Mouse (Mus musculus): ENCODE data around the gene Pecr. TPM values are rescaled to one million over a fixed set of nuclear protein-coding genes. Genes with fewer than 3 reads are reported as not detected.

Pecr gene
- total and polyA plus RNA-seq, 3 experiments = 10.7 to 15.5 TPM; not detected in 1

DNA sequence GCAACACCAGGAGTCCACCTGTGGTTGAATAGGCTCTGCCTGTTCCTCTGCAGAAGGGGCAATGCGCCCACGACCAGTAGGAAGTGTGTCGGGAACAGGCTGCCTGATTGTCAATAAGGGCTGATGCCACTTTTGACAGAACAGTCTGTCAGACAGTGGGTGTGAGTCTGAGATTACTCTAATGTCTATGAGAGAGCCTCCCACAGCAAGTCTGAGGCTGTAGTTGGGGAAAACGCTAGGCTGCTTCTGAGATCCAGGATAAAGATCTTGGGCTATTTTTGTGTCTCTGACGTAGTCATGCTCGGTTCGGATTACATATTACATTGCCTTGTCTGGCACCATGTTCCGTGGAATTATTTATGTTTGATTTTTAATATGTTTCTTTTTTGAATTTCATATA is 11.6 kb upstream of the Pecr start:
- no peaks in the 10 kb centered on the region for H3K36me3 ChIP-seq (ENCODE audit: control insufficient read depth in 1 of 2, insufficient read depth in 2 of 2, low read length in 2 of 2)
- H3K9ac ChIP-seq (ENCODE audit: control insufficient read depth, low read depth, low read length, poor library complexity, severe bottlenecking) = no peak overlapping the region
- peaks cover 2 to 3% of the 10 kb centered on the region in 2 experiments; a peak in 2 of 4 replicates for H3K27me3 ChIP-seq (ENCODE audit: control insufficient read depth in 1 of 2, insufficient read depth in 2 of 2, low read length in 2 of 2)
- TF ChIP-seq RCOR1 (IDR thresholded peaks at IDR 0.05; ENCODE audit: low read depth, low read length) (no peak), CHD2 (IDR thresholded peaks at IDR 0.05; ENCODE audit: low read length) (no peak), POLR2AphosphoS2 (IDR thresholded peaks at IDR 0.05; ENCODE audit: low read length) (no peak), CTCF (IDR thresholded peaks at IDR 0.05 in 2 of 3, conservative IDR thresholded peaks at IDR 0.05 in 1 of 3; ENCODE audit: control insufficient read depth in 1 of 3, insufficient read depth in 1 of 3, low read depth in 2 of 3, low read length in 3 of 3, poor library complexity in 1 of 3, severe bottlenecking in 1 of 3) (no peak), GABPA (IDR thresholded peaks at IDR 0.05; ENCODE audit: low read depth, low read length) (no peak), MYB (IDR thresholded peaks at IDR 0.05; ENCODE audit: low read depth, low read length) (no peak), E2F4 (IDR thresholded peaks at IDR 0.05; ENCODE audit: borderline replicate concordance, low read depth, low read length) (no peak), RAD21 (IDR thresholded peaks at IDR 0.05; ENCODE audit: low read depth, low read length) (no peak), POLR2AphosphoS5 (IDR thresholded peaks at IDR 0.05; ENCODE audit: borderline replicate concordance, low read depth, low read length) (no peak)
- H3K4me3 ChIP-seq (ENCODE audit: control insufficient read depth in 1 of 2, insufficient read depth in 1 of 2, low read depth in 2 of 2, low read length in 2 of 2) = no peak overlapping the region
- H3K9me3 ChIP-seq (replicated peaks; ENCODE audit: insufficient read depth, low read length) = no peaks in the 10 kb centered on the region
- H3K27ac ChIP-seq (ENCODE audit: control insufficient read depth, low read depth, low read length) = no peak overlapping the region
- no peak for DNase-seq (ENCODE audit: low read depth, low spot score)
- no peaks in the 10 kb centered on the region for H3K4me1 ChIP-seq (ENCODE audit: control insufficient read depth in 1 of 2, insufficient read depth in 2 of 2, low read length in 2 of 2)
- H3K79me2 ChIP-seq (ENCODE audit: control insufficient read depth, insufficient read depth, low read length, poor library complexity) = no peaks in the 10 kb centered on the region

DNA sequence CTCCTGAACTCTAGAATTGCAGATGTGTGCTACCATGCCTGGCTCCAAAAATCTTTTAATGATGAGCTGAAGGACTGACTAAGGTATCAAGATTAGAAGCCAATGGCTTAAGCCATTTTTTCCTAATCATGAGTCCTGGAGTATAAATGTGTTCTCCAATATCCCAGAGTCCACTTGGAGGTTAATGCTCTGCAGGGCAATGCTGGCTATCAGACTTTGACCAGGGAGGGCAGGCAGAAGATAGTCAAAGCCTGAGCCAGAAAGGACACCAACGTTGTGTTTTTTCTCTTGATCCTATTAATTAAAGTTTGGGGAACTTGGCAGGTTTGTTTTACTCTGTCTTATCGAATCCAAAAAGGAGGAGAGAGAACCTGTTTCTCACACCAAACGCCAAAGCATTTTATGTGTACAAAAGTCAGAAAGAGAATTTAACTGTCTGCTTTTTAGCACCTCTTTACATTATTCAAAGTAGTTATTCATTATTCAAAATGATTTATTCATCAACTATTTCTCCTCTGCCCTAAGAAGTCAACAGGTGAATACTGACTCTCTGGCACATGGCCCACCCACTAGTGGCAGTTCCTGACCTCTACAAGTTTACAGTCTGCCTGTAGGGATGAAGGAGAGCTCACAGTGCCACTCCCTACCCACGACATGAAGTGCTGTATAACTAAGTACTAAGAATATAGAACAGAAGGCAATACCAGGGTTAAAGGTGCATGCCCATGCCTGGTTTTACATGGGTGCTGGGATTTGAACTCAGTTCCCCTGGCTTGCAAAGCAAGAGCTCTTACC is 10.0 kb upstream of the Pecr start:
- no peaks in the 10 kb centered on the region for H3K36me3 ChIP-seq (ENCODE audit: control insufficient read depth in 1 of 2, insufficient read depth in 2 of 2, low read length in 2 of 2)

DNA sequence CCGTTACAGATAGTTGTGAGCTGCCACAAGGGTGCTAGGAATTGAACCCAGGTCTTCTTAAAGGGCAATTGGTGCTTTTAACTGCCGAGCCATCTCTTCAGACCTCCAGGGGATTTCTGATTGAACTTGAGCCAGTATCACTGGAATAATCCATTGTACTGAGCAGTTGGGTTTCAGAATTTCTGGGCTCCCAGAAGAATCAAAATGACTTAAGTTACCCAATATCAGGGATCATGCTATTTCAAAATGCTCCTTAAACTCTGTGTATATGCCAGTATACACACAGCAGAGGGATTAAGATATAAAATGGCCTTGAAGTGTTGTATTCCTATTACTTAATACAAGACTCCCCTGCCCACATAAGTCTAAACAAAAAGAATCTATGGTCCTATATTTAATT is 7.8 kb upstream of the Pecr start:
- peaks cover 2 to 7% of the 10 kb centered on the region in 2 experiments; a peak in 3 of 4 replicates for H3K27me3 ChIP-seq (ENCODE audit: control insufficient read depth in 1 of 2, insufficient read depth in 2 of 2, low read length in 2 of 2)
- no peaks in the 10 kb centered on the region for H3K79me2 ChIP-seq (ENCODE audit: control insufficient read depth, insufficient read depth, low read length, poor library complexity)
- no peak overlapping the region for H3K9ac ChIP-seq (ENCODE audit: control insufficient read depth, low read depth, low read length, poor library complexity, severe bottlenecking)
- no peak for TF ChIP-seq ZKSCAN1 (IDR thresholded peaks at IDR 0.05; ENCODE audit: low read depth, low read length)
- TF ChIP-seq CHD1 (IDR thresholded peaks at IDR 0.05; ENCODE audit: low read depth, low read length) = no peak
- no peak for TF ChIP-seq MYB (IDR thresholded peaks at IDR 0.05; ENCODE audit: low read depth, low read length)
- no peak for TF ChIP-seq SIN3A (IDR thresholded peaks at IDR 0.05; ENCODE audit: low read length)
- no peak for TF ChIP-seq MEF2A (IDR thresholded peaks at IDR 0.05; ENCODE audit: extremely low read depth, insufficient replicate concordance, low read depth, low read length, poor library complexity, severe bottlenecking)
- TF ChIP-seq CTCF (IDR thresholded peaks at IDR 0.05 in 2 of 3, conservative IDR thresholded peaks at IDR 0.05 in 1 of 3; ENCODE audit: control insufficient read depth in 1 of 3, insufficient read depth in 1 of 3, low read depth in 2 of 3, low read length in 3 of 3, poor library complexity in 1 of 3, severe bottlenecking in 1 of 3) = no peak
- no peak for TF ChIP-seq BHLHE40 (IDR thresholded peaks at IDR 0.05; ENCODE audit: borderline replicate concordance, low read depth, low read length)
- TF ChIP-seq MYC (IDR thresholded peaks at IDR 0.05; ENCODE audit: low read depth, low read length) = no peak
- no peak for TF ChIP-seq MXI1 (IDR thresholded peaks at IDR 0.05; ENCODE audit: low read depth, low read length)
- TF ChIP-seq USF1 (IDR thresholded peaks at IDR 0.05; ENCODE audit: low read depth, low read length) = no peak
- no peak for TF ChIP-seq ZMIZ1 (IDR thresholded peaks at IDR 0.05; ENCODE audit: low read depth, low read length)
- TF ChIP-seq RAD21 (IDR thresholded peaks at IDR 0.05; ENCODE audit: low read depth, low read length) = no peak
- TF ChIP-seq NELFE (IDR thresholded peaks at IDR 0.05; ENCODE audit: low read depth, low read length) = no peak
- DNase-seq (ENCODE audit: low read depth, low spot score) = no peak
- H3K4me3 ChIP-seq (ENCODE audit: control insufficient read depth in 1 of 2, insufficient read depth in 1 of 2, low read depth in 2 of 2, low read length in 2 of 2) = no peak overlapping the region
- no peaks in the 10 kb centered on the region for H3K4me1 ChIP-seq (ENCODE audit: control insufficient read depth in 1 of 2, insufficient read depth in 2 of 2, low read length in 2 of 2)
- no peaks in the 10 kb centered on the region for H3K36me3 ChIP-seq (ENCODE audit: control insufficient read depth in 1 of 2, insufficient read depth in 2 of 2, low read length in 2 of 2)
- H3K9me3 ChIP-seq (replicated peaks; ENCODE audit: insufficient read depth, low read length) = no peaks in the 10 kb centered on the region
- no peak overlapping the region for H3K27ac ChIP-seq (ENCODE audit: control insufficient read depth, low read depth, low read length)

More for the DNA sequence above, 10.0 kb upstream of the Pecr start:
- no peak overlapping the region for H3K4me3 ChIP-seq (ENCODE audit: control insufficient read depth in 1 of 2, insufficient read depth in 1 of 2, low read depth in 2 of 2, low read length in 2 of 2)
- H3K79me2 ChIP-seq (ENCODE audit: control insufficient read depth, insufficient read depth, low read length, poor library complexity) = no peaks in the 10 kb centered on the region
- no peak overlapping the region for H3K27ac ChIP-seq (ENCODE audit: control insufficient read depth, low read depth, low read length)
- no peak overlapping the region for H3K9ac ChIP-seq (ENCODE audit: control insufficient read depth, low read depth, low read length, poor library complexity, severe bottlenecking)
- no peak for DNase-seq (ENCODE audit: low read depth, low spot score)
- H3K9me3 ChIP-seq (replicated peaks; ENCODE audit: insufficient read depth, low read length) = no peaks in the 10 kb centered on the region
- no peak for TF ChIP-seq RCOR1 (IDR thresholded peaks at IDR 0.05; ENCODE audit: low read depth, low read length)
- TF ChIP-seq MAX (IDR thresholded peaks at IDR 0.05; ENCODE audit: low read length) = no peak
- no peak for TF ChIP-seq UBTF (IDR thresholded peaks at IDR 0.05; ENCODE audit: borderline replicate concordance, insufficient read depth, low read depth, low read length)
- TF ChIP-seq MYB (IDR thresholded peaks at IDR 0.05; ENCODE audit: low read depth, low read length) = no peak
- TF ChIP-seq POLR2AphosphoS5 (IDR thresholded peaks at IDR 0.05; ENCODE audit: borderline replicate concordance, low read depth, low read length) = no peak
- TF ChIP-seq GATA1 (IDR thresholded peaks at IDR 0.05; ENCODE audit: low read depth, low read length) = no peak
- TF ChIP-seq BHLHE40 (IDR thresholded peaks at IDR 0.05; ENCODE audit: borderline replicate concordance, low read depth, low read length) = no peak
- no peak for TF ChIP-seq ZNF384 (IDR thresholded peaks at IDR 0.05; ENCODE audit: low read depth, low read length)
- TF ChIP-seq TBP (IDR thresholded peaks at IDR 0.05; ENCODE audit: low read depth, low read length) = no peak
- TF ChIP-seq NELFE (IDR thresholded peaks at IDR 0.05; ENCODE audit: low read depth, low read length) = no peak
- no peak for TF ChIP-seq NRF1 (IDR thresholded peaks at IDR 0.05; ENCODE audit: insufficient read depth, low read depth, low read length, poor library complexity, severe bottlenecking)
- H3K27me3 ChIP-seq (ENCODE audit: control insufficient read depth in 1 of 2, insufficient read depth in 2 of 2, low read length in 2 of 2) = peaks cover 2 to 3% of the 10 kb centered on the region in 2 experiments; a peak in 3 of 4 replicates
- no peaks in the 10 kb centered on the region for H3K4me1 ChIP-seq (ENCODE audit: control insufficient read depth in 1 of 2, insufficient read depth in 2 of 2, low read length in 2 of 2)
